In genomic region chr5:35131237-35131636, GRCm38 (mm10) we compare ENCODE assay signal across 8 mouse cellular contexts. TPM values are rescaled to one million over a fixed set of nuclear protein-coding genes. Genes with fewer than 3 reads are reported as not detected.
DNase-seq lines count a peak whose midpoint lies in the region; ATAC-seq and TF ChIP-seq lines count a peak whose summit lies in the region.

No protein-coding gene starts in this region.

- no peaks in the 10 kb centered on the region for H3K9me3 ChIP-seq in forebrain, postnatal 0 days (ENCODE audit: low read length)
- H3K9me3 ChIP-seq in forebrain, embryonic 12.5 days, result no peaks in the 10 kb centered on the region
- H3K9me3 ChIP-seq in liver, postnatal 0 days (ENCODE audit: low read length), result no peaks in the 10 kb centered on the region

- H3K4me3 ChIP-seq in forebrain, postnatal 0 days (ENCODE audit: low read depth, low read length), result no peak overlapping the region
- no peak overlapping the region for H3K4me3 ChIP-seq in forebrain, embryonic 12.5 days (replicated peaks)
- H3K4me3 ChIP-seq in liver, postnatal 0 days (ENCODE audit: low read depth, low read length), result no peak overlapping the region

- no peaks in the 10 kb centered on the region for H3K36me3 ChIP-seq in forebrain, postnatal 0 days (ENCODE audit: insufficient read depth)
- H3K36me3 ChIP-seq in forebrain, embryonic 12.5 days (replicated peaks), result no peaks in the 10 kb centered on the region
- no peaks in the 10 kb centered on the region for H3K36me3 ChIP-seq in liver, postnatal 0 days (replicated peaks; ENCODE audit: insufficient read depth, low read length)

- no peak overlapping the region for H3K4me2 ChIP-seq in forebrain, postnatal 0 days (ENCODE audit: low read depth)
- no peak overlapping the region for H3K4me2 ChIP-seq in forebrain, embryonic 12.5 days
- H3K4me2 ChIP-seq in liver, postnatal 0 days (ENCODE audit: low read depth, low read length), result no peak overlapping the region

- no peaks in the 10 kb centered on the region; the same call in 1 of the 2 replicates for H3K4me1 ChIP-seq in forebrain, postnatal 0 days (ENCODE audit: insufficient read depth)
- H3K4me1 ChIP-seq in forebrain, embryonic 12.5 days, result no peaks in the 10 kb centered on the region
- H3K4me1 ChIP-seq in liver, postnatal 0 days (ENCODE audit: insufficient read depth), result no peaks in the 10 kb centered on the region

- 27% methylated on average over 1 of the region's 1 CpGs for WGBS in forebrain, postnatal 0 days
- WGBS in forebrain, embryonic 12.5 days, result 29% methylated on average over 1 of the region's 1 CpGs
- WGBS in liver, postnatal 0 days (ENCODE audit: insufficient replicate concordance), result 21% methylated on average over 1 of the region's 1 CpGs

- DNase-seq in forebrain, postnatal 0 days, result no peak
- no peak for DNase-seq in liver, postnatal 0 days
- no peak for DNase-seq in liver
- peak; percentile 63 for DNase-seq in brain, adult 2 months (ENCODE audit: low read depth, low spot score)
- peak; percentile 10 for DNase-seq in naive thymus-derived CD4-positive, alpha-beta T cell, adult 2 months (ENCODE audit: low read depth)
- DNase-seq in adrenal gland, postnatal 10 days, result no peak
- DNase-seq in left cerebral cortex, adult 11 months (ENCODE audit: low spot score), result no peak

- no peaks in the 10 kb centered on the region for H3K27me3 ChIP-seq in forebrain, postnatal 0 days (ENCODE audit: insufficient read depth, low read length)
- H3K27me3 ChIP-seq in forebrain, embryonic 12.5 days, result no peaks in the 10 kb centered on the region
- H3K27me3 ChIP-seq in liver, postnatal 0 days (ENCODE audit: insufficient read depth, low read length), result no peaks in the 10 kb centered on the region

- TF ChIP-seq CTCF in forebrain, postnatal 0 days (IDR thresholded peaks at IDR 0.05; ENCODE audit: low read depth), result peak; percentile 38
- TF ChIP-seq CTCF in liver, postnatal 0 days (IDR thresholded peaks at IDR 0.05; ENCODE audit: low read depth), result peak; percentile 13; the same call in 1 of the 2 replicates

- no peak overlapping the region for H3K9ac ChIP-seq in forebrain, postnatal 0 days
- no peak overlapping the region for H3K9ac ChIP-seq in forebrain, embryonic 12.5 days
- H3K9ac ChIP-seq in liver, postnatal 0 days (replicated peaks), result no peak overlapping the region

- ATAC-seq in forebrain, postnatal 0 days, result no peak
- ATAC-seq in forebrain, embryonic 12.5 days (ENCODE audit: low FRiP score), result no peak
- ATAC-seq in liver, postnatal 0 days, result no peak

- TF ChIP-seq EP300 in liver, postnatal 0 days (IDR thresholded peaks at IDR 0.05; ENCODE audit: low read depth), result no peak

- H3K27ac ChIP-seq in forebrain, postnatal 0 days (ENCODE audit: low read depth, low read length), result no peak overlapping the region
- H3K27ac ChIP-seq in forebrain, embryonic 12.5 days, result no peak overlapping the region
- no peak overlapping the region for H3K27ac ChIP-seq in liver, postnatal 0 days (ENCODE audit: low read depth)

RNA-seq across cellular contexts. Expression of gene Lrpap1, which starts 25.7 kb away (rescaled TPM):
- total RNA-seq in forebrain, postnatal 0 days (2014; rRNA removed), result 96.6 and 99.3 TPM in 2 replicates
- 137 and 150 TPM in 2 replicates for polyA plus RNA-seq in forebrain, postnatal 0 days (2015; fragmentation: Nextera tagmentation; extraction: Ambion mirVana)
- polyA plus RNA-seq in forebrain, embryonic 12.5 days (2016; fragmentation: Nextera tagmentation; extraction: Ambion mirVana), result 94.7 and 96.2 TPM in 2 replicates
- 48.8 and 56.4 TPM in 2 replicates for polyA plus RNA-seq in liver, postnatal 0 days (2015; fragmentation: Nextera tagmentation; extraction: Ambion mirVana)
- 10 to 100 TPM; 71.6 to 86.0 TPM for total RNA-seq in adrenal gland, postnatal 10 days (2021)

Comparison
In these comparisons a context has a peak if more than half of its experiments do, and no peak if none do; other contexts are left out.
1. DNase-seq: peak in brain, adult 2 months (single experiment) and naive thymus-derived CD4-positive, alpha-beta T cell, adult 2 months (single experiment); none in forebrain, postnatal 0 days (single experiment), liver, postnatal 0 days (single experiment), liver (single experiment), adrenal gland, postnatal 10 days (single experiment) and left cerebral cortex, adult 11 months (single experiment).